Mouse (Mus musculus): ENCODE data around the gene Atp11c. TPM values are rescaled to one million over a fixed set of nuclear protein-coding genes. Genes with fewer than 3 reads are reported as not detected.
A peak's percentile ranks its signal among the peaks of the same experiment; 100 is the strongest.

Atp11c gene
- total RNA-seq, 2 experiments from 2014 or later, result 16.0 to 16.7 TPM

- no peak for DNase-seq (ENCODE audit: low spot score in 2 of 2)
These were observed 198.2 kb downstream of the Atp11c start for GRCm38 (mm10) chrX:60394292-60394691.

DNA sequence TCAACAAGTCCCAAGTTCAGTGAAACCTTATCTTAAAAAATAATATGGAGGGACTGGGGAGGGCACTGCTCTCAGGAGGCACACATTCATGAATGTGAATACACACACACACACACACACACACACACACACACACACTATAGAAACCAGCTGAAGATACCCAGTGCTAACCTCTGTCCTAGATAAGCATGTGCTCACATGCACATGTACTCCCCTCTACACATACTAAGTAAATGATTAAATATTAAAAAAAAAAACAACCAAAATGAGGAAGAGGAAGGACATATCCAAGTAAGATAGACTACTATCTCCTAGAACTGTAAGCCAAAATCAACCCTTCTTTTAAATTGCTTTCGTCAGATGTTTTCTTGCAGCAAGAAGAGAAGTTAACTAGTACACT lies 205.6 kb downstream of the Atp11c start:
- DNase-seq (ENCODE audit: low spot score in 2 of 2), result no peak

DNA sequence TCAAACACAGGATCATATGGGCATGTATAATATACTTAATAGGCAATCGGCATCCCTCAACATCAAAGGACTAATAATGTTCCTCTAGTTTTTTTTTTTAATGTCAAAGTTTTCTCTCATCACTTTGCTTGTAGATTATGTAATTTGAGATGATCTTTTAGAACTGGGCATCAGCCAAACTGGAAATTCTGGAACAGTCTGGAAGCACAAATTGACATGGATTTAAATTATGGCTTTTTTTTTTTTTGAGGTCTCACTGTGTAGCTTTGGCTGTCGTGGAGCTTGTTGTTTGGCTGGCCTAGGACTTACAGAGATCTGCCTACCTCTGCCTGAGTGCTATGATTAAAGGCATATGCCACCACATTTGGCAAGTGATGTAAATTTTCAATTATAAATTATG lies 210.8 kb downstream of the Atp11c start:
- no peak for DNase-seq (ENCODE audit: low spot score in 2 of 2)

- DNase-seq (ENCODE audit: low spot score in 2 of 2), result no peak
These were observed 212.1 kb downstream of the Atp11c start for GRCm38 (mm10) chrX:60380386-60380785.

- no peak for DNase-seq (ENCODE audit: low spot score in 2 of 2)
These were observed 243.8 kb downstream of the Atp11c start for GRCm38 (mm10) chrX:60348741-60349140.

- no peak for DNase-seq (ENCODE audit: low spot score in 2 of 2)
These were observed 247.1 kb downstream of the Atp11c start for GRCm38 (mm10) chrX:60345447-60345846.

- DNase-seq (ENCODE audit: low spot score in 2 of 2), result no peak
These were observed 247.5 kb downstream of the Atp11c start for GRCm38 (mm10) chrX:60344991-60345390.

GRCm38 (mm10) chrX:60329735-60330134 lies 262.8 kb downstream of the Atp11c start:
- DNase-seq (ENCODE audit: low spot score in 2 of 2), result no peak

- no peak for DNase-seq (ENCODE audit: low spot score in 2 of 2)
These were observed 271.2 kb downstream of the Atp11c start for GRCm38 (mm10) chrX:60321321-60321720.

- DNase-seq (ENCODE audit: low spot score in 2 of 2), result no peak
These were observed 274.8 kb downstream of the Atp11c start for GRCm38 (mm10) chrX:60317661-60318060.

DNA sequence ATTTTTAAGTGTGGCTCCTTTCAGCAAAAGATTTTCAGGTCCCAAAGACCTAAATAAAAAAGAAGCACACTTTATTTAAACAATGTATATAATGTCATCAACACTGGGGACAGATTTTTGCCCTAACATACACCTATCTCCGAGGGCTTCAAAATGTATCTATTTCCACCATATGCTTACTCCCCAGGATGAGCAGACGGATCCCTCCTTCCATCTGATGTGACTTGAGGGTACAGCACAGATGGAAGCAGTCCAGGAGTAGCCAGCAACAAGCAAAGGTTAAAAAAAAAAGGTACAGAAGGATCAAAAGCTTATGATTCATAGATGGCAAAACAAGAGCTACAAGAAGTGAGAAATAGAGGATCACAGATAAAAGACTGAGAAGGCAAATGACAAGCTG lies 300.2 kb downstream of the Atp11c start:
- DNase-seq (ENCODE audit: low spot score in 2 of 2), result no peak

- DNase-seq (ENCODE audit: low spot score in 2 of 2), result no peak
These were observed 337.2 kb downstream of the Atp11c start for GRCm38 (mm10) chrX:60255346-60255745.

- DNase-seq (ENCODE audit: low spot score in 2 of 2), result no peak
These were observed 404.8 kb downstream of the Atp11c start for GRCm38 (mm10) chrX:60187726-60188125.

DNA sequence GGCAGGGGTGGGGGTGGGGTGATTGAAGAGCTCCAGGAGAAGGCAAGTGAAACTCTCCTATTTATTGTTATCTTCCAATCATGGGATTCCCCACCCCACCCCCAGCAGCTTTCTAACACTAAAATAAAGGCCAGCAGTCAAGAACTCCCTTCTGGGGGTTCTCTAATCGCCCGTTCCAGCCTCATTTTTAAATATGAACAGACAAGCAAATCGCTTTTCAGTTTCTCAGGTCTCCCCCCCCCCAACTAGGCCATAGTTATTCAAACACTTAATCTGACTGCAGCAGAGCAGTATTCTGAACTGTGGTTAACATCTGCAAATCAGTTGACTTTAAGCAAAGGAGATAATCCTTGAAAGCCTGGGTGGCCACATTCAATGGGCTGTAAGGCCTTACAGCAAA lies 409.9 kb downstream of the Atp11c start:
- no peak for DNase-seq (ENCODE audit: low spot score in 2 of 2)

- DNase-seq (ENCODE audit: low spot score in 2 of 2), result peak; percentile 2 to 8
These were observed 413.6 kb downstream of the Atp11c start, which contains the start of gene Mcf2 for GRCm38 (mm10) chrX:60178744-60179458. Mcf2 (minus strand) TSS chrX:60179089.

DNA sequence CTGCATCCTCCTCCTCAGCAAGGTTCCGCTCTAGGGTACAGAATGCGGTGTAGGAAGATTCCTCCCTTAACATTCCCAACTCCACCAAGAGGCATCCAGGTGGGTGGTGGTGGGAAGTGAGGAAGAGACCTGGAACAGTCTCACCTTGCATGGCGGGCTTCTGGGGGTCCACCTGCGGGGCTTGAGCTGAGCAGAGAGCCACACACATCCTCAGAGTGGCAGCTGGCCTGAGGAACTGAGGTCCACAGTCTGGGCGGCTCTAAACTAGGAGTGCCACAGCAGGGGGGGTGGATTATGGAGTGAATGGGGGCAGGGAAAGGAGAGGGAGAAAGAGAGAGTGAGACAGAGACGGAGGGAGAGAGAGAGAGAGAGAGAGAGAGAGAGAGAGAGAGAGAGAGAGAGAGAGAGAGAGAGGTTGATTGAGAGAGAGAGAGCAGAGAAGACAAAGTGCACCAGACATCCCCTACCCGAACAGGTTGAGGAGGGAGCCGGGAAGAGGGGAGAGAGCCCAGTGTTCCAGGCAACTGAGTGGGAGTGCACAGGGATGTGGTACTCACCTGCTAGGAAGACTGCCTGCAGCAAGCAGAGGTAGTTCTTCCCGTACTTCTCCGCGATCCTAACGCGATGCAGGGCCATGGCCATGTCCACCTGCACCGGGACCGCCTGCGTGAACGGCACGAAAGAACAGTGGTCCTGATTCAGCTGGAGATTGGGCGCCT lies 414.3 kb downstream of the Atp11c start:
- peak; percentile 2 to 13 for DNase-seq (ENCODE audit: low spot score in 2 of 2)

Small RNA genes within 50 kb of the gene (microRNA-seq; reads per million reads assigned to microRNA genes)
- 89.0 to 400 reads per million in 2 experiments for gene Mir505

Other genes starting within 250 kb of the Atp11c start
- not detected for gene Gm7073, start 53.4 kb downstream of the Atp11c start, total RNA-seq (2021)